Mouse (Mus musculus) heart, adult 2 months (tissue): ENCODE data around the gene Cplx2. TPM values are rescaled to one million over a fixed set of nuclear protein-coding genes. Genes with fewer than 3 reads are reported as not detected.

Source experiments
- DNase-seq, 2 experiments: peaks; one replicate each; pipeline ENCODE4 v3.0.0; 2021
- H3K27ac ChIP-seq: fragments of 200-600 bp; 2 replicates; pipeline ENCODE4 v1.8.1; 2022
- H3K27me3 ChIP-seq: fragments of 200-500 bp; 2 replicates; pipeline ENCODE4 v1.6.1; 2012; ENCODE audit warnings: mild to moderate bottlenecking, low read length, inconsistent platforms, mixed read lengths; ENCODE audit not compliant: control insufficient read depth, insufficient read depth
- H3K36me3 ChIP-seq: fragments of 200-500 bp; 2 replicates; pipeline ENCODE4 v1.6.1; 2012; ENCODE audit warnings: low read length, inconsistent platforms; ENCODE audit not compliant: control insufficient read depth, insufficient read depth
- H3K4me1 ChIP-seq: fragments of 200-500 bp; 2 replicates; pipeline ENCODE4 v1.6.1; 2011; ENCODE audit warnings: low read length; ENCODE audit not compliant: control insufficient read depth, insufficient read depth
- H3K4me3 ChIP-seq: fragments of 200-600 bp; 2 replicates; pipeline ENCODE4 v1.8.1; 2022
- H3K79me2 ChIP-seq: fragments of 200-500 bp; replicated peaks from 2 replicates; pipeline ENCODE4 v1.6.1; 2012; ENCODE audit warnings: mild to moderate bottlenecking, inconsistent platforms, low read length, moderate library complexity, mixed read lengths; ENCODE audit not compliant: control insufficient read depth, insufficient read depth
- H3K9ac ChIP-seq: fragments of 200-500 bp; 2 replicates; pipeline ENCODE4 v1.6.1; 2012; ENCODE audit warnings: low read depth, mild to moderate bottlenecking, control low read depth, inconsistent platforms, low read length, mixed read lengths
- CTCF ChIP-seq: fragments of 200-600 bp; IDR thresholded peaks from 2 replicates; pipeline ENCODE4 v1.8.1; 2022; ENCODE audit warnings: antibody characterized with exemption, mild to moderate bottlenecking, moderate library complexity
- EP300 ChIP-seq: fragments of 200-500 bp; IDR thresholded peaks from 2 replicates; pipeline ENCODE4 v1.6.1; 2011; ENCODE audit warnings: low read depth, low read length, control low read depth; ENCODE audit not compliant: insufficient read depth
- POLR2A ChIP-seq: fragments of 200-500 bp; IDR thresholded peaks from 2 replicates; pipeline ENCODE4 v1.6.1; 2011; ENCODE audit warnings: mild to moderate bottlenecking, low read depth, low read length, control low read depth; ENCODE audit not compliant: insufficient read depth
- WGBS: fragments of 180-500 bp; shearing (Covaris S2); methylation state at CpG from one replicate; pipeline ENCODE4 v1.1.7; 2018; 5-methylcytosine and 5-hydroxymethylcytosine counted together
- intact Hi-C: fragments of 180-260 bp; cut with DNase I; formaldehyde crosslinking; loops from one replicate; pipeline ENCODE4 v1.15.1; 2025
- polyA plus RNA-seq: library from polyadenylated mRNA; depleted of rRNA; stranded (reverse); fragments of >200 nt; gene quantifications from 2 replicates; pipeline ENCODE4 v1.2.3, GENCODE M21; 2012; rRNA removed
- total RNA-seq, 2 experiments: library from RNA; stranded (reverse); gene quantifications; 2 replicates each; pipeline ENCODE4 v1.2.3; 2021

Gene Cplx2
- total and polyA plus RNA-seq, 3 experiments = 2.3 to 3.0 (median 2.4) TPM

GRCm38 (mm10) chr13:54420226-54420625 is 49.1 kb downstream of the Cplx2 start:
- no peak overlapping the region for H3K4me3 ChIP-seq
- TF ChIP-seq POLR2A = no peak
- no peak for TF ChIP-seq CTCF
- TF ChIP-seq EP300 = no peak
- H3K27me3 ChIP-seq = no peaks in the 10 kb centered on the region
- no peak for DNase-seq
- intact Hi-C loops = no loop called here
- WGBS = 78% methylated on average over 12 of the region's 12 CpGs
- no peak overlapping the region for H3K27ac ChIP-seq
- no peaks in the 10 kb centered on the region for H3K4me1 ChIP-seq
- H3K79me2 ChIP-seq = no peaks in the 10 kb centered on the region
- H3K36me3 ChIP-seq = no peaks in the 10 kb centered on the region
- H3K9ac ChIP-seq = no peak overlapping the region

GRCm38 (mm10) chr13:54425269-54425668 is 54.1 kb downstream of the Cplx2 start:
- Histone ChIP-seq H3K4me3 (no peak overlapping the region), H3K27ac (no peak overlapping the region), H3K4me1 (no peaks in the 10 kb centered on the region), H3K27me3 (no peaks in the 10 kb centered on the region), H3K36me3 (no peaks in the 10 kb centered on the region), H3K79me2 (no peaks in the 10 kb centered on the region), H3K9ac (no peak overlapping the region)
- WGBS = 39% methylated on average over 2 of the region's 2 CpGs
- TF ChIP-seq CTCF = no peak
- TF ChIP-seq EP300 = no peak
- no peak for TF ChIP-seq POLR2A
- peak in 1 of 2 experiments; percentile 27 for DNase-seq
- intact Hi-C loops = no loop called here

- no peak for TF ChIP-seq POLR2A
- Histone ChIP-seq H3K36me3 (no peaks in the 10 kb centered on the region), H3K4me3 (no peak overlapping the region), H3K27me3 (no peaks in the 10 kb centered on the region), H3K4me1 (no peaks in the 10 kb centered on the region), H3K27ac (no peak overlapping the region), H3K9ac (no peak overlapping the region), H3K79me2 (no peaks in the 10 kb centered on the region)
- no peak for DNase-seq
- WGBS = 56% methylated on average over 10 of the region's 10 CpGs
- intact Hi-C loops = no loop called here
These were observed 55.9 kb downstream of the Cplx2 start for GRCm38 (mm10) chr13:54426781-54427655.

- intact Hi-C loops = no loop called here
- no peak overlapping the region for H3K9ac ChIP-seq
- H3K4me1 ChIP-seq = no peaks in the 10 kb centered on the region
- H3K27ac ChIP-seq = no peak overlapping the region
- H3K79me2 ChIP-seq = no peaks in the 10 kb centered on the region
- H3K27me3 ChIP-seq = no peaks in the 10 kb centered on the region
- H3K36me3 ChIP-seq = no peaks in the 10 kb centered on the region
- TF ChIP-seq EP300 = no peak
- WGBS = 68% methylated on average over 3 of the region's 3 CpGs
- no peak overlapping the region for H3K4me3 ChIP-seq
- no peak for DNase-seq
These were observed 57.6 kb downstream of the Cplx2 start for GRCm38 (mm10) chr13:54428771-54429170.

- intact Hi-C loops = no loop called here
- no peaks in the 10 kb centered on the region for H3K27me3 ChIP-seq
- H3K4me3 ChIP-seq = no peak overlapping the region
- H3K27ac ChIP-seq = no peak overlapping the region
- no peak overlapping the region for H3K9ac ChIP-seq
- H3K79me2 ChIP-seq = no peaks in the 10 kb centered on the region
- DNase-seq = no peak
- no peaks in the 10 kb centered on the region for H3K4me1 ChIP-seq
- no peak for TF ChIP-seq POLR2A
- no peak for TF ChIP-seq EP300
- no peak for TF ChIP-seq CTCF
- WGBS = 41% methylated on average over 2 of the region's 2 CpGs
- no peaks in the 10 kb centered on the region for H3K36me3 ChIP-seq
These were observed 58.9 kb downstream of the Cplx2 start for GRCm38 (mm10) chr13:54430051-54430450.

GRCm38 (mm10) chr13:54431161-54431560 is 60.0 kb downstream of the Cplx2 start:
- Histone ChIP-seq H3K9ac (no peak overlapping the region), H3K27me3 (no peaks in the 10 kb centered on the region), H3K4me1 (no peaks in the 10 kb centered on the region), H3K79me2 (no peaks in the 10 kb centered on the region), H3K36me3 (no peaks in the 10 kb centered on the region), H3K27ac (no peak overlapping the region), H3K4me3 (no peak overlapping the region)
- no peak for DNase-seq
- TF ChIP-seq EP300 (no peak), POLR2A (no peak), CTCF (no peak)
- intact Hi-C loops = no loop called here
- WGBS = 82% methylated on average over 9 of the region's 9 CpGs

Other genes with a start within 250 kb of the Cplx2 start
- gene Hrh2, start 179.2 kb upstream of the Cplx2 start, total RNA-seq = under 1 TPM; 0.23 to 0.34 TPM
- 0.68 and 1.3 TPM in 2 replicates for gene Hrh2, start 179.2 kb upstream of the Cplx2 start, polyA plus RNA-seq
- 10 to 100 TPM; 19.3 to 20.6 TPM for gene Thoc3, start 97.5 kb downstream of the Cplx2 start, total RNA-seq
- gene Thoc3, start 97.5 kb downstream of the Cplx2 start, polyA plus RNA-seq = 10.7 and 16.7 TPM in 2 replicates
- gene Simc1, start 132.4 kb downstream of the Cplx2 start, total RNA-seq = 1 to 10 TPM; 1.7 TPM
- 1.9 and 2.8 TPM in 2 replicates for gene Simc1, start 132.4 kb downstream of the Cplx2 start, polyA plus RNA-seq
- 10 to 100 TPM; 84.8 to 93.1 TPM for gene 4833439L19Rik, start 194.1 kb downstream of the Cplx2 start, total RNA-seq
- 114 and 175 TPM in 2 replicates for gene 4833439L19Rik, start 194.1 kb downstream of the Cplx2 start, polyA plus RNA-seq
- gene Arl10, start 203.7 kb downstream of the Cplx2 start, total RNA-seq = 1 to 10 TPM; 6.2 to 6.8 TPM
- gene Arl10, start 203.7 kb downstream of the Cplx2 start, polyA plus RNA-seq = 8.9 and 11.8 TPM in 2 replicates
- gene Nop16, start 218.7 kb downstream of the Cplx2 start, total RNA-seq = 10 to 100 TPM; 16.5 to 17.1 TPM
- gene Nop16, start 218.7 kb downstream of the Cplx2 start, polyA plus RNA-seq = 5.9 and 10.0 TPM in 2 replicates
- gene Higd2a, start 218.9 kb downstream of the Cplx2 start, total RNA-seq = 100 to 1,000 TPM; 169 to 189 TPM
- 189 and 270 TPM in 2 replicates for gene Higd2a, start 218.9 kb downstream of the Cplx2 start, polyA plus RNA-seq
- 100 to 1,000 TPM in 1 of 2 experiments, 10 to 100 TPM in 1; 96.6 to 105 TPM for gene Cltb, start 240.0 kb downstream of the Cplx2 start, total RNA-seq
- gene Cltb, start 240.0 kb downstream of the Cplx2 start, polyA plus RNA-seq = 51.2 and 64.1 TPM in 2 replicates